Mouse (Mus musculus): ENCODE results near the gene 4930562C15Rik. TPM values are rescaled to one million over a fixed set of nuclear protein-coding genes. Genes with fewer than 3 reads are reported as not detected.
"Not testable (repeated sequence)": the region's sequence is repeated elsewhere in the genome, so short reads cannot be mapped to it uniquely, and the experiment has no call there.

The 4930562C15Rik gene
- polyA plus RNA-seq, 1 experiment from 2014 or later = 0.93 TPM

- WGBS = 82% methylated on average over 5 of the region's 5 CpGs
- not testable (repeated sequence) for H3K27ac ChIP-seq (replicated peaks; ENCODE audit: low read depth, low read length); H3K9ac ChIP-seq (ENCODE audit: low read length); H3K4me2 ChIP-seq (ENCODE audit: low read depth, severe bottlenecking); H3K9me3 ChIP-seq (ENCODE audit: control insufficient read depth, low read length); H3K4me3 ChIP-seq (ENCODE audit: low read depth, low read length); H3K27me3 ChIP-seq (ENCODE audit: control insufficient read depth, insufficient read depth, low read length); DNase-seq (ENCODE audit: low spot score); ATAC-seq (ENCODE audit: insufficient number of reproducible peaks, low FRiP score, low TSS enrichment, low read depth); H3K4me1 ChIP-seq (ENCODE audit: control insufficient read depth, insufficient read depth, low read length); H3K36me3 ChIP-seq (ENCODE audit: control insufficient read depth, insufficient read depth, low read length)
Measured at GRCm38 (mm10) chr16:4824466-4824865, 10.8 kb upstream of the 4930562C15Rik start.

- WGBS = 87% methylated on average over 5 of the region's 5 CpGs
- H3K27me3 ChIP-seq (ENCODE audit: control insufficient read depth, insufficient read depth, low read length) = no peaks in the 10 kb centered on the region
- no peaks in the 10 kb centered on the region for H3K9me3 ChIP-seq (ENCODE audit: control insufficient read depth, low read length)
- no peak overlapping the region for H3K9ac ChIP-seq (ENCODE audit: low read length)
- H3K4me3 ChIP-seq (ENCODE audit: low read depth, low read length) = no peak overlapping the region
- no peak for DNase-seq (ENCODE audit: low spot score)
- H3K4me2 ChIP-seq (ENCODE audit: low read depth, severe bottlenecking) = no peak overlapping the region
- no peaks in the 10 kb centered on the region for H3K36me3 ChIP-seq (ENCODE audit: control insufficient read depth, insufficient read depth, low read length)
- ATAC-seq (ENCODE audit: insufficient number of reproducible peaks, low FRiP score, low TSS enrichment, low read depth) = no peak
- no peaks in the 10 kb centered on the region for H3K4me1 ChIP-seq (ENCODE audit: control insufficient read depth, insufficient read depth, low read length)
- H3K27ac ChIP-seq (replicated peaks; ENCODE audit: low read depth, low read length) = no peak overlapping the region
Measured at GRCm38 (mm10) chr16:4827639-4828038, 7.6 kb upstream of the 4930562C15Rik start.

GRCm38 (mm10) chr16:4829271-4829900 lies 5.8 kb upstream of the 4930562C15Rik start:
- H3K9ac ChIP-seq (ENCODE audit: low read length) = no peak overlapping the region
- no peak overlapping the region for H3K27ac ChIP-seq (replicated peaks; ENCODE audit: low read depth, low read length)
- DNase-seq (ENCODE audit: low spot score) (no peak), ATAC-seq (ENCODE audit: insufficient number of reproducible peaks, low FRiP score, low TSS enrichment, low read depth) (no peak)
- 87% methylated on average over 6 of the region's 6 CpGs for WGBS
- H3K36me3 ChIP-seq (ENCODE audit: control insufficient read depth, insufficient read depth, low read length) = no peaks in the 10 kb centered on the region
- H3K27me3 ChIP-seq (ENCODE audit: control insufficient read depth, insufficient read depth, low read length) = no peaks in the 10 kb centered on the region
- H3K4me3 ChIP-seq (ENCODE audit: low read depth, low read length) = no peak overlapping the region
- no peaks in the 10 kb centered on the region for H3K9me3 ChIP-seq (ENCODE audit: control insufficient read depth, low read length)
- no peak overlapping the region for H3K4me2 ChIP-seq (ENCODE audit: low read depth, severe bottlenecking)
- H3K4me1 ChIP-seq (ENCODE audit: control insufficient read depth, insufficient read depth, low read length) = no peaks in the 10 kb centered on the region

GRCm38 (mm10) chr16:4831650-4832419 lies 3.4 kb upstream of the 4930562C15Rik start:
- Histone ChIP-seq H3K4me2 (ENCODE audit: low read depth, severe bottlenecking) (no peak overlapping the region), H3K36me3 (ENCODE audit: control insufficient read depth, insufficient read depth, low read length) (no peaks in the 10 kb centered on the region), H3K4me1 (ENCODE audit: control insufficient read depth, insufficient read depth, low read length) (no peaks in the 10 kb centered on the region), H3K4me3 (ENCODE audit: low read depth, low read length) (no peak overlapping the region), H3K27ac (replicated peaks; ENCODE audit: low read depth, low read length) (no peak overlapping the region), H3K9me3 (ENCODE audit: control insufficient read depth, low read length) (no peaks in the 10 kb centered on the region), H3K27me3 (ENCODE audit: control insufficient read depth, insufficient read depth, low read length) (no peaks in the 10 kb centered on the region), H3K9ac (ENCODE audit: low read length) (no peak overlapping the region)
- ATAC-seq (ENCODE audit: insufficient number of reproducible peaks, low FRiP score, low TSS enrichment, low read depth) = no peak
- no peak for DNase-seq (ENCODE audit: low spot score)
- 72% methylated on average over 15 of the region's 15 CpGs for WGBS

GRCm38 (mm10) chr16:4833858-4834257 lies 1.4 kb upstream of the 4930562C15Rik start:
- H3K9me3 ChIP-seq (ENCODE audit: control insufficient read depth, low read length) = no peaks in the 10 kb centered on the region
- H3K4me1 ChIP-seq (ENCODE audit: control insufficient read depth, insufficient read depth, low read length) = no peaks in the 10 kb centered on the region

GRCm38 (mm10) chr16:4837631-4838030 lies 2.4 kb downstream of the 4930562C15Rik start:
- H3K4me1 ChIP-seq (ENCODE audit: control insufficient read depth, insufficient read depth, low read length) = no peaks in the 10 kb centered on the region
- H3K36me3 ChIP-seq (ENCODE audit: control insufficient read depth, insufficient read depth, low read length) = no peaks in the 10 kb centered on the region
- no peak overlapping the region for H3K27ac ChIP-seq (replicated peaks; ENCODE audit: low read depth, low read length)
- no peak overlapping the region for H3K4me3 ChIP-seq (ENCODE audit: low read depth, low read length)
- no peak for ATAC-seq (ENCODE audit: insufficient number of reproducible peaks, low FRiP score, low TSS enrichment, low read depth)
- no peak overlapping the region for H3K9ac ChIP-seq (ENCODE audit: low read length)
- WGBS = 85% methylated on average over 3 of the region's 3 CpGs
- no peak for DNase-seq (ENCODE audit: low spot score)
- no peaks in the 10 kb centered on the region for H3K27me3 ChIP-seq (ENCODE audit: control insufficient read depth, insufficient read depth, low read length)
- no peak overlapping the region for H3K4me2 ChIP-seq (ENCODE audit: low read depth, severe bottlenecking)
- no peaks in the 10 kb centered on the region for H3K9me3 ChIP-seq (ENCODE audit: control insufficient read depth, low read length)

More at GRCm38 (mm10) chr16:4833858-4834257, 1.4 kb upstream of the 4930562C15Rik start:
- no peaks in the 10 kb centered on the region for H3K36me3 ChIP-seq (ENCODE audit: control insufficient read depth, insufficient read depth, low read length)
- no peak for DNase-seq (ENCODE audit: low spot score)
- WGBS = 73% methylated on average over 2 of the region's 2 CpGs
- H3K4me3 ChIP-seq (ENCODE audit: low read depth, low read length) = no peak overlapping the region
- H3K27me3 ChIP-seq (ENCODE audit: control insufficient read depth, insufficient read depth, low read length) = no peaks in the 10 kb centered on the region
- ATAC-seq (ENCODE audit: insufficient number of reproducible peaks, low FRiP score, low TSS enrichment, low read depth) = no peak
- H3K9ac ChIP-seq (ENCODE audit: low read length) = no peak overlapping the region
- H3K27ac ChIP-seq (replicated peaks; ENCODE audit: low read depth, low read length) = no peak overlapping the region
- H3K4me2 ChIP-seq (ENCODE audit: low read depth, severe bottlenecking) = no peak overlapping the region

- no peak for ATAC-seq (ENCODE audit: insufficient number of reproducible peaks, low FRiP score, low TSS enrichment, low read depth)
- WGBS = 77% methylated on average over 3 of the region's 3 CpGs
Measured at GRCm38 (mm10) chr16:4839552-4839951, 4.3 kb downstream of the 4930562C15Rik start.

GRCm38 (mm10) chr16:4840231-4840630 lies 5.0 kb downstream of the 4930562C15Rik start:
- Histone ChIP-seq H3K9me3 (ENCODE audit: control insufficient read depth, low read length) (no peaks in the 10 kb centered on the region), H3K4me3 (ENCODE audit: low read depth, low read length) (no peak overlapping the region), H3K9ac (ENCODE audit: low read length) (no peak overlapping the region), H3K27me3 (ENCODE audit: control insufficient read depth, insufficient read depth, low read length) (no peaks in the 10 kb centered on the region), H3K4me2 (ENCODE audit: low read depth, severe bottlenecking) (no peak overlapping the region), H3K4me1 (ENCODE audit: control insufficient read depth, insufficient read depth, low read length) (no peaks in the 10 kb centered on the region), H3K36me3 (ENCODE audit: control insufficient read depth, insufficient read depth, low read length) (no peaks in the 10 kb centered on the region), H3K27ac (replicated peaks; ENCODE audit: low read depth, low read length) (no peak overlapping the region)
- ATAC-seq (ENCODE audit: insufficient number of reproducible peaks, low FRiP score, low TSS enrichment, low read depth) (no peak), DNase-seq (ENCODE audit: low spot score) (no peak)
- 85% methylated on average over 8 of the region's 8 CpGs for WGBS

More at GRCm38 (mm10) chr16:4839552-4839951, 4.3 kb downstream of the 4930562C15Rik start:
- no peaks in the 10 kb centered on the region for H3K4me1 ChIP-seq (ENCODE audit: control insufficient read depth, insufficient read depth, low read length)
- H3K27ac ChIP-seq (replicated peaks; ENCODE audit: low read depth, low read length) = no peak overlapping the region
- no peak overlapping the region for H3K4me3 ChIP-seq (ENCODE audit: low read depth, low read length)
- no peak overlapping the region for H3K4me2 ChIP-seq (ENCODE audit: low read depth, severe bottlenecking)
- H3K9ac ChIP-seq (ENCODE audit: low read length) = no peak overlapping the region
- H3K36me3 ChIP-seq (ENCODE audit: control insufficient read depth, insufficient read depth, low read length) = no peaks in the 10 kb centered on the region
- H3K9me3 ChIP-seq (ENCODE audit: control insufficient read depth, low read length) = no peaks in the 10 kb centered on the region
- H3K27me3 ChIP-seq (ENCODE audit: control insufficient read depth, insufficient read depth, low read length) = no peaks in the 10 kb centered on the region
- DNase-seq (ENCODE audit: low spot score) = no peak

Data from limb, embryonic 11.5 days (tissue).